Mouse (Mus musculus) G1E (cell line): ENCODE data around the gene AY074887. TPM values are rescaled to one million over a fixed set of nuclear protein-coding genes. Genes with fewer than 3 reads are reported as not detected.
A peak's percentile ranks its signal among the peaks of the same experiment; 100 is the strongest.

Experiments
- ATAC-seq: 2 replicates; pipeline ENCODE4 v1.8.0; 2016; ENCODE audit warnings: mild to moderate bottlenecking; ENCODE audit not compliant: insufficient number of reproducible peaks, poor library complexity, low FRiP score, severe bottlenecking; ENCODE audit errors: extremely low read depth
- DNase-seq: peaks from one replicate; pipeline ENCODE4 v3.0.0; 2012; ENCODE audit warnings: low spot score
- H3K27me3 ChIP-seq: 2 replicates; pipeline ENCODE4 v1.6.1; 2012; ENCODE audit warnings: mild to moderate bottlenecking, low read length, inconsistent platforms; ENCODE audit not compliant: insufficient read depth
- H3K36me3 ChIP-seq: replicated peaks from 2 replicates; pipeline ENCODE3; 2012; ENCODE audit warnings: mild to moderate bottlenecking, inconsistent platforms
- H3K4me1 ChIP-seq: 2 replicates; pipeline ENCODE4 v1.6.1; 2012; ENCODE audit warnings: low read depth, low read length, inconsistent platforms, mixed read lengths; ENCODE audit not compliant: insufficient read depth
- H3K4me3 ChIP-seq: 2 replicates; pipeline ENCODE4 v1.5.1; 2012; ENCODE audit warnings: low read depth, mild to moderate bottlenecking, inconsistent platforms, low read length, moderate library complexity, mixed read lengths
- H3K9me3 ChIP-seq: replicated peaks from 2 replicates; pipeline ENCODE4 v1.6.1; 2012; ENCODE audit warnings: inconsistent platforms
- CTCF ChIP-seq: IDR thresholded peaks from 2 replicates; pipeline ENCODE4 v1.5.1; 2012; ENCODE audit warnings: low read depth, low read length, inconsistent platforms, mixed read lengths
- GATA1 ChIP-seq: IDR thresholded peaks from 2 replicates; pipeline ENCODE4 v1.6.1; 2012; ENCODE audit warnings: borderline replicate concordance, low read length, inconsistent platforms, mixed read lengths
- GATA2 ChIP-seq: IDR thresholded peaks from 2 replicates; pipeline ENCODE4 v1.6.1; 2012; ENCODE audit warnings: low read depth, low read length, inconsistent platforms, borderline replicate concordance
- POLR2AphosphoS5 ChIP-seq: IDR thresholded peaks from 2 replicates; pipeline ENCODE4 v1.6.1; 2012; ENCODE audit warnings: low read depth, low read length, inconsistent platforms; ENCODE audit not compliant: insufficient replicate concordance
- TAL1 ChIP-seq: conservative IDR thresholded peaks from 2 replicates; pipeline ENCODE4 v1.6.1; 2012; ENCODE audit warnings: low read depth, low read length, inconsistent platforms, mixed read lengths
- polyA plus RNA-seq: library from polyadenylated mRNA; stranded (reverse); fragments of >175 nt; gene quantifications from 2 replicates; pipeline ENCODE4 v1.2.3, GENCODE M21; 2012
- total RNA-seq, 2 experiments: library from RNA; stranded (forward) in 1 of 2; stranded (reverse) in 1 of 2; fragments of 200-1000 nt in 1 of 2; fragments of >200 nt in 1 of 2; fragmentation: Nextera tagmentation in 1 of 2; gene quantifications; 2 replicates each; pipeline ENCODE4 v1.2.3; 2014 to 2017

Gene AY074887
- total and polyA plus RNA-seq, 3 experiments = not detected

DNA sequence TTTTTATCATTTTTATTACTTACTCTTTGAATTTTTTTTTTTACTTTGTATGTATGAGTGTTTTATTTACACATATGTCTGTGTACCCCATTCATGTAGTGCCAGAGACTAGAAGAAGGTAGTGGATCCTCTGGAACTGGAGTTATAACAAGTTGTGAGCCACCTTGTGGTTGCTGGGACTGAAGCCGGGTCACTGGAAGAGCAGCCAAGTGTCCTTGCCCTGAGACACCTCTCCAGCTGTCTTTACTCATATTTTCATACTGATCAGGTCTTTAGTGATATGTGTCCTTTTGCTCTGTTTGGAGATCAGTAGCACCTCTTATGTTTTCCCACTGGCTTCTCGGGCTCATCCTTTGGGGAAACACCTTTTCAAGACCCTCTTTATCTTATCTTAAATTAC is 6.3 kb downstream of the AY074887 start:
- H3K4me3 ChIP-seq = no peak overlapping the region
- TF ChIP-seq POLR2AphosphoS5 (no peak), GATA1 (no peak), GATA2 (no peak), TAL1 (no peak), CTCF (no peak)
- H3K4me1 ChIP-seq = peaks cover 2% of the 10 kb centered on the region
- H3K9me3 ChIP-seq = no peaks in the 10 kb centered on the region
- H3K36me3 ChIP-seq = no peaks in the 10 kb centered on the region
- no peak for DNase-seq
- peaks cover 17% of the 10 kb centered on the region for H3K27me3 ChIP-seq
- ATAC-seq = no peak

DNA sequence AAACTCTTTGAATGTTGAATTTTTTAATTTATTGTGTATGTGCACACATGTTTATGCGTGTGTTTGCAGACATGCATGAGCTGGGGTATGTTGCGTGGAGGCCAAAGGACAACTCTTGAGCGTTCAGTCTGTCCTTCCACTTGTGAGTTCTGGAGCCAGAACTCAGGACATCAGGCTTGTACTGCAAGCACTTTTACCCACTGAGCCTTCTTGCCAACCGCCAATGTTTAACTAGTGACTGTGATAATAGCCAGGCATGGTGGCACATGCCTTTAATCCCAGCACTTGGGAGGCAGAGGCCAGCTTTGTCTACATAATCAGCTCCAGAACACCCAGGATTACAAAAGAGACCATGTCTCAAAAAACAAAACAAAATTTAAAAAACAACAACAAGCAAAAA is 8.7 kb downstream of the AY074887 start:
- H3K4me1 ChIP-seq = no peaks in the 10 kb centered on the region
- no peak for TF ChIP-seq POLR2AphosphoS5
- TF ChIP-seq TAL1 = no peak
- no peak for TF ChIP-seq GATA2
- TF ChIP-seq CTCF = no peak
- no peak for TF ChIP-seq GATA1
- peaks cover 16% of the 10 kb centered on the region for H3K27me3 ChIP-seq
- no peaks in the 10 kb centered on the region for H3K9me3 ChIP-seq
- H3K36me3 ChIP-seq = no peaks in the 10 kb centered on the region
- ATAC-seq (no peak), DNase-seq (no peak)
- H3K4me3 ChIP-seq = no peak overlapping the region

- no peaks in the 10 kb centered on the region for H3K9me3 ChIP-seq
- DNase-seq (no peak), ATAC-seq (no peak)
- no peaks in the 10 kb centered on the region for H3K36me3 ChIP-seq
- H3K4me3 ChIP-seq = no peak overlapping the region
- H3K27me3 ChIP-seq = peaks cover 14% of the 10 kb centered on the region
- TF ChIP-seq GATA2 = no peak
- TF ChIP-seq TAL1 = no peak
- TF ChIP-seq POLR2AphosphoS5 = no peak
- TF ChIP-seq GATA1 = no peak
- no peak for TF ChIP-seq CTCF
- H3K4me1 ChIP-seq = no peaks in the 10 kb centered on the region
Observed at GRCm38 (mm10) chr9:54932379-54932778, 18.4 kb downstream of the AY074887 start.

GRCm38 (mm10) chr9:54931765-54932164 is 19.0 kb downstream of the AY074887 start:
- DNase-seq (no peak), ATAC-seq (no peak)
- H3K4me3 ChIP-seq = no peak overlapping the region

GRCm38 (mm10) chr9:54930741-54931140 is 20.1 kb downstream of the AY074887 start:
- H3K4me3 ChIP-seq = no peak overlapping the region
- H3K9me3 ChIP-seq = no peaks in the 10 kb centered on the region
- H3K36me3 ChIP-seq = no peaks in the 10 kb centered on the region
- ATAC-seq = no peak
- no peak for DNase-seq
- peaks cover 14% of the 10 kb centered on the region for H3K27me3 ChIP-seq
- no peak for TF ChIP-seq TAL1
- TF ChIP-seq GATA1 = no peak
- no peak for TF ChIP-seq CTCF
- no peak for TF ChIP-seq GATA2
- no peak for TF ChIP-seq POLR2AphosphoS5
- H3K4me1 ChIP-seq = no peaks in the 10 kb centered on the region

More at GRCm38 (mm10) chr9:54931765-54932164, 19.0 kb downstream of the AY074887 start:
- TF ChIP-seq TAL1 (no peak), CTCF (0 out of 2 replicates have a peak, but pooled peaks have one; percentile 14)
- Histone ChIP-seq H3K4me1 (no peaks in the 10 kb centered on the region), H3K36me3 (no peaks in the 10 kb centered on the region), H3K9me3 (no peaks in the 10 kb centered on the region), H3K27me3 (peaks cover 14% of the 10 kb centered on the region)

DNA sequence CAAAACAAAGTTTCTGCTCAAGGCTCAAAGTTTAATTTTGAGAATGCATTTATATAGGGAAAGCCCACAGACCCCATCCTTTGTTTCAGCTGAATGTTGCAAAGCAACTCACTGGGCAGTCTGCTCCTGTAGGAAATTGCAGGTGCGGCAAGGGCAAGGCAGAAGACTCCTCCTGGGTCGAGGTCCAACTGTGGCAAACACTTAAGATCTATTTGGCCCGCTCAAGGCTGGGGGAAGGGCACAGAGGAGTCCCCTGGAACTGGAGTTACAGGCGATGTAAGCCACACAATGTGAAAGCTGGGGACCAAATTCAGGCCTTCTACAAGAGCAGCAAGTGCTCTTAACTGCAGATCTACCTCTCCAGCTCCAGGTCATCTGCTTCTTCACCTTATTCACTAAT is 30.9 kb downstream of the AY074887 start:
- no peaks in the 10 kb centered on the region for H3K4me1 ChIP-seq
- no peak for DNase-seq
- peaks cover 8% of the 10 kb centered on the region for H3K9me3 ChIP-seq
- no peak for ATAC-seq
- peaks cover 21% of the 10 kb centered on the region for H3K27me3 ChIP-seq
- no peak overlapping the region for H3K4me3 ChIP-seq
- H3K36me3 ChIP-seq = no peaks in the 10 kb centered on the region
- TF ChIP-seq POLR2AphosphoS5 (no peak), GATA1 (no peak), GATA2 (no peak)

DNA sequence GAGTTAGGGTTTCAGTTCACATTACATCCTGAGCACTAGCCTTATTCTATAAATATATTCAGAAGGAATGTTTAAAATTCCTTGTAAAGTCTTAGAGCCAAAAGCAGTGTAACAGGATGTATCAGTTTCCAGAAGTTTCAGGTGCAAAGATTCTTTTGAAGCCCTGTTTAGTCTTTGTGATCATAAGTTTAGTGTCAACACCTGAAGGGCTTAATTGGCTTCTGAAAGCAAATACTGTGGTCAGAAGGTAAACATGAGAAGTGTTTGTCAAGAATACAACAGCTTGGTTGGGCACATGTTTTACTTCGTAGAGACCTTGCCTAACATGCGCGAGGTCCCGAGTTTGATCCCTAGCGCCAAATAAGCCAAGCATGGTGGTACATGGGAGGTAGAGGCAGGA is 32.0 kb downstream of the AY074887 start:
- ATAC-seq (no peak), DNase-seq (no peak)
- Histone ChIP-seq H3K4me3 (no peak overlapping the region), H3K27me3 (peaks cover 21% of the 10 kb centered on the region), H3K4me1 (no peaks in the 10 kb centered on the region), H3K9me3 (peaks cover 8% of the 10 kb centered on the region), H3K36me3 (no peaks in the 10 kb centered on the region)
- no peak for TF ChIP-seq POLR2AphosphoS5
- TF ChIP-seq TAL1 = no peak
- no peak for TF ChIP-seq CTCF
- no peak for TF ChIP-seq GATA2
- no peak for TF ChIP-seq GATA1
